Mouse (Mus musculus) embryonic stem cell, embryonic (primary cell): ENCODE data around the gene Lef1.

Experiments used
- CTCF ChIA-PET, 4 experiments: fragments of 300-600 bp in 2 of 4; fragments of 350-600 bp in 2 of 4; sonication (Branson Sonifier 250); formaldehyde crosslinking; loops; one replicate each; lab custom pipeline; 2022; ENCODE audit warnings: inconsistent platforms in 2 of 4; lab: Charles Lee
- POLR2A ChIA-PET, 4 experiments: fragments of 300-600 bp in 2 of 4; fragments of 350-600 bp in 2 of 4; sonication (Branson Sonifier 250); formaldehyde crosslinking; loops; one replicate each; lab custom pipeline; 2022; ENCODE audit warnings: antibody characterized with exemption in 4 of 4, inconsistent platforms in 1 of 4; lab: Charles Lee

Lef1 gene

DNA sequence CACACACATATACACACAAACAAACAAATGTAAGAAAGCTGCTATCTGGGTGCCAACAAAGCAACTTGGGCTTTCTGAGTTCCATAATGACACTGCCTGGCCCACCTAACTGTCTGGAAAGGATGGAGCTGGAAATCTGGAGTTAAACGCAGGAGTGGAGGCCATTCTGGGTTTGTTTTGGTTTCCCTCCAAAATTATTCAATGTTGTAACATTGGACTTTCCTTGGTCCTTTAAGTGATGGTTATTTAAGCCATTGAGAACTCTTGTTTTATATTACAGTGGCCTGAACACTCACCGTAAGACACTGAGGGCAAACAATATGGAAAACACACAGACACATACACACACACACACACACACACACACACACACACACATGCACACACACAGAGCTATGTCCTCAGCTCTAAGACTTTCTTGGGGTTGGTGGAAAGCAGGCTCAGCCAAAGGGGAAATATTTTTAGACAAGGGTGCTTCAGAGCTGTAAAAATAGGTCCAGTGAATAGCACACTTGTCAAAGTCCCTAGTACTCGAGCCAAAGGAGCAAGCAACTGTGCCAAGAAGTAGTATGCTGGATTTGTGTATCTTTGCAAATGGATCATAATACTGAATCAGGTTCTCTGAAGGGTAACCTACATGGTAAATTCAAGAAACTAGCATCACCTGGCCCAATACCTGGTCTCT, 156.2 kb downstream of the Lef1 start:
- POLR2A ChIA-PET, result interaction anchor here in 2 of 4 experiments (0.6 kb wide), 2 partner anchors 19 to 541 kb away, joined by 4 to 5 read pairs; no protein-coding TSS in a partner anchor
- CTCF ChIA-PET, result no interaction called here

DNA sequence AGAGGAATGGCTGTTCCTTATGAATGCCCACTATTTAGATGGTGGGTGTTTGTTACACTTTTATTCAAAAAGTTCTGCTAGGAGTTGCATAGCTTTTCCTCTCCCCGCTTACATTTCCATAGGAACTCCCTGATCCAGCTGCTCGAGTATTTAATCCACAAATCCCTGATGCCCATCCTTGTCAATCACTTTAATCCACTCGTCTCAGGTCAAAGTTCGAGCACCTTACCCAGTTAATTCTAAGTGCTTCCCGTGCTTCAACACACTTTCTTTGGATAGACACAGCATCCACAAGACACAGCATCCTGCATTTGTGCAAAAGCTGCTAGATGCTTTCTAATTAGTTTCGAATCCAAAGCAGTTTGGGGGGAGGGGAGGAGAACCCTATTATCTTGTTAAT, 160.1 kb downstream of the Lef1 start:
- ChIA-PET POLR2A (interaction anchor here (0.7 to 1.9 kb wide), 7 partner anchors 11 to 251 kb away, joined by 3 to 7 read pairs (median 5); no protein-coding TSS in a partner anchor), CTCF (interaction anchor here in 3 of 4 experiments (0.6 to 3.2 kb wide), 5 partner anchors 15 to 390 kb away, joined by 3 to 18 read pairs (median 3); no protein-coding TSS in a partner anchor)

DNA sequence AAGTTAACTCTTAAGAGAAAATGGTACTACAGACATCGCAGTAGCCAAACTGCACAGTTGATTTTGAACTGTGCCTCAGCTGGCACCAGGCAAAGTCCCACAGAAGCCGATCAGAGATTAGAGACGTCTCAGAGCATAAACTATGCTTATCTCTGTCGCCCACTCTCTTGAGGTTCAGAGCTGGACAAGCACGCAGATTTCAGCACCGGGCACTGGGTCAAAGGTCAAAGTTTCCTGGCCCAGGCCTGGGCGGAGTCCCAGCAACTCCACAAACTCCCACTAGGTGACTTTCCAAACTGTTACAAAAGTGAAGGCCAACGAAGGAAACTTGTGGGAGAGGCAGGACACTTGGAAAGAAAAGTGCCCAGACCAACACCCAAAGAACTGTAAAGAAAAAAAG, 160.9 kb downstream of the Lef1 start:
- CTCF ChIA-PET, result interaction anchor here (0.7 to 3.2 kb wide), 12 partner anchors 9 to 452 kb away, joined by 3 to 18 read pairs (median 4); partner anchors contain the start of gene Papss1 (in 1 of the 4)
- POLR2A ChIA-PET, result interaction anchor here (0.5 to 2.2 kb wide), 23 partner anchors 8 to 542 kb away, joined by 3 to 18 read pairs (median 4); partner anchors contain the start of gene Papss1 (in 1 of the 4)

DNA sequence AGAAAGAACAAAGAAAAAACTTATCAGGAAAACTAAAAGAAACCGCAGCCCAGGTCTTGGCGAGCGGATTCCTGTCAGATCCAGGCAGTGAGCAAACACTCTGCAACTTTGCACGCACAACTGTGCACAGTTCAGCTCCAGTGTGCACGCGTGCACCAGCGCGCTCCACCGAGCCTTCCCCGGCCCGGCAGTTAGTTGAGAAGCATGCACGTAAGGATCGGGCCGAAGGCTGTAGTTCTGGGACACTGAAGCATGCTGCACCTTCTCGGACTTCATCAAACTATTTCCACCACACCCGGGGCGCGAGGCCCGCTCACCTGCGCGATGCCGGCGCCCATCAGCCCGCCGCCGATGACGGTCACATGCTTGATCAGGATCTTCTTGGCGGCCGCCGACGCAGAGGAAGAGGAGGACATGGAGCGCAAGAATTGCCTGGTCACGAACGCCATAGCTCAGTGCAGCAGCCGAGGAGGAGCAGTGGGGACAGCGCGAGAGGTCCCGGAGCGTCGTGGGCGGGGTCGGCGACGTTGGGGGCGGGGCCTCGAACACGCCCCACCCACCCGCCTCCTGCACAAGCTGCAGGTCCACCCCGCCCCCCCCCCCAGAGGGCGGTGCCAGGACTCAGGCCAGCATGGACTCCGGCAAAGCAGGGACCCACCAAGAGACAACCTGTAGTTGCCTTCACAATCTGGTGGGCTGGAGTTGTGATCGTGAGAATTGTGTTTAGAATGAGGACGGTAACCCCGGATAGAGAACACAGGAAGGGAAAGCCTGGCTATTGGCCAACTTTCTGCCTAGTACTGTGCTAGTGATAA, 161.5 kb downstream of the Lef1 start, which contains the start of gene Hadh:
Gene Hadh, minus strand, starts transcription at position 543 of the 815 bp plus-strand sequence.
- POLR2A ChIA-PET, result interaction anchor here (0.5 to 2.2 kb wide), 39 partner anchors 9 to 1935 kb away, joined by 3 to 18 read pairs (median 4); partner anchors contain the start of genes Papss1 (in 2 of the 4) and Cyp2u1 (in 1 of the 4)
- CTCF ChIA-PET, result interaction anchor here (0.6 to 3.2 kb wide), 14 partner anchors 10 to 453 kb away, joined by 3 to 18 read pairs (median 4); partner anchors contain the start of gene Papss1 (in 1 of the 4)

- ChIA-PET CTCF (interaction anchor here in 3 of 4 experiments (0.6 to 3.2 kb wide), 8 partner anchors 13 to 454 kb away, joined by 3 to 18 read pairs (median 4); partner anchors contain the start of gene Papss1 (in 1 of the 3)), POLR2A (interaction anchor here (0.6 to 2.2 kb wide), 31 partner anchors 10 to 1936 kb away, joined by 3 to 18 read pairs (median 3); partner anchors contain the start of genes Papss1 (in 2 of the 4) and Cyp2u1 (in 1 of the 4))
Measured at GRCm38 (mm10) chr3:131272374-131273100, 162.3 kb downstream of the Lef1 start.
